Mouse (Mus musculus) heart, embryonic 16.5 days (tissue): ENCODE data around the gene Thap4. TPM values are rescaled to one million over a fixed set of nuclear protein-coding genes. Genes with fewer than 3 reads are reported as not detected.
A peak's percentile ranks its signal among the peaks of the same experiment; 100 is the strongest.

Source experiments
- ATAC-seq: fragments of 200-750 bp; cut with Nextera tagmentation; replicated peaks from 2 replicates; pipeline ENCODE4 v1.8.0; 2017; ENCODE audit warnings: moderate number of reproducible peaks; ENCODE audit not compliant: insufficient read depth, low FRiP score; ENCODE audit errors: extremely low read depth
- H3K27ac ChIP-seq: fragments of 300-500 bp; sonication (generic); 2 replicates; pipeline ENCODE4 v1.5.1; 2014; ENCODE audit warnings: mild to moderate bottlenecking, low read length, control low read depth, moderate library complexity
- H3K27me3 ChIP-seq: fragments of 300-500 bp; sonication (generic); 2 replicates; pipeline ENCODE4 v1.6.1; 2014; ENCODE audit warnings: low read length, mixed read lengths; ENCODE audit not compliant: control insufficient read depth, insufficient read depth
- H3K36me3 ChIP-seq: fragments of 300-500 bp; sonication (generic); 2 replicates; pipeline ENCODE4 v1.6.1; 2014; ENCODE audit not compliant: control insufficient read depth, insufficient read depth
- H3K4me1 ChIP-seq: fragments of 300-500 bp; sonication (generic); 2 replicates; pipeline ENCODE4 v1.6.1; 2014; ENCODE audit warnings: low read length, mixed read lengths; ENCODE audit not compliant: control insufficient read depth, insufficient read depth
- H3K4me2 ChIP-seq: fragments of 300-500 bp; sonication (generic); 2 replicates; pipeline ENCODE4 v1.6.1; 2014; ENCODE audit warnings: low read depth, mild to moderate bottlenecking, control low read depth, low read length
- H3K4me3 ChIP-seq: fragments of 300-500 bp; sonication (generic); 2 replicates; pipeline ENCODE4 v1.5.1; 2014; ENCODE audit warnings: mild to moderate bottlenecking, control low read depth, low read length
- H3K9ac ChIP-seq: fragments of 300-500 bp; sonication (generic); 2 replicates; pipeline ENCODE4 v1.6.1; 2014; ENCODE audit warnings: low read length, control low read depth
- H3K9me3 ChIP-seq: fragments of 300-500 bp; sonication (generic); replicated peaks from 2 replicates; pipeline ENCODE4 v1.6.1; 2016; ENCODE audit warnings: low read length; ENCODE audit not compliant: control insufficient read depth
- WGBS: fragments of 180-500 bp; shearing (Covaris S2); extraction: QIAGEN DNeasy Blood & Tissue Kit; methylation state at CpG from one replicate; pipeline ENCODE4 v1.1.7; 2014; 5-methylcytosine and 5-hydroxymethylcytosine counted together
- polyA plus RNA-seq: library from polyadenylated mRNA; unstranded; fragments of >200 nt; fragmentation: Nextera tagmentation; extraction: Ambion mirVana; gene quantifications from 2 replicates; pipeline ENCODE4 v1.2.1, GENCODE M21; 2015

The Thap4 gene
- polyA plus RNA-seq, 1 experiment from 2014 or later = 54.4 TPM

DNA sequence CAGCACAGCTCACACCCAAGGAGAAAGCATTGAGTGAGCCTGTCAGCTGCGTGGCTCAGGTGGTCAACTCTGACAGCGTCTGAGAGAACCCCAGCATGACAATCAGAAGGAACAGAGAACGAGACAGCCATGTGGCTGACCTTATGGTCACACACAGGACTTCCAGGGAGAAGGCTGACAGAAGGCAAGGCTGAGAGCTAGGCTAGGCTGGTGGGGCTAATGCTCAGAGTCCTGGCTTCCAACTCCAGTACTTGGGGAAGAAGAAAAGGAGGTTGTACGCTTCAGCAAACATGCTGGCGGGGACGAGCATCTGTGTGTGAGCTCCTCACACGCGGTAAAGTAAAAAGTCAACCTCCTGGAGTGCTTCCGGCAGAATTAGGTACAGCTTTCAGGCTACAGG lies 50.3 kb downstream of the Thap4 start:
- H3K36me3 ChIP-seq = peaks cover 20% of the 10 kb centered on the region
- no peak for ATAC-seq

DNA sequence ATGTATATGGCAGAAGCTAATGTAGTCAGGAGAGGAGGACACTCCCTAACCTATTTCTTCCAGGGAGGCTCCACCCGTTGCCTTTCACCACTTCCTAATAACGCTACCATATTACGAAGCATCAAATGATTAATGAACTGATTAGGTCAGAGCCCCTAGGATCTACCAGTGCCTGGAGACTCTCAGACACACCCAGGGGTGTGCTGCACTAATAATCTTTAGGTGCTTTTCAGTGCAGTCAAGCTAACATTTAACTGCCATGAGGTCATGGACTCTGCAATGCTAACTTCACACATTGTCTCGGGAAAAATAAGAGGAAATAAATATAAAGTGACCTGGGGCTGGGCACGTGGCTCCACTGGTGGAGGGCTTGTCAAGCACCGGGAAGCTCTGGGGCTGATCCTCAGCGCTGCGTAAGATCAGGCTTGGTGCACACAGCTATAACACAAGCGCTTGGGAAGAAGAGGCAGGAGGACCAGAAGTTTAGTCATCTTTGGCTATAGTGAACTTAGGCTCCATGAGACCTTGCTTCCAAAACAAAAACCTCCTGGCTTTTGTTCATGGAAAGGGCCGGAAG lies 51.1 kb downstream of the Thap4 start:
- Histone ChIP-seq H3K4me3 (no peak overlapping the region), H3K9ac (no peak overlapping the region), H3K27ac (no peak overlapping the region), H3K4me1 (no peaks in the 10 kb centered on the region), H3K36me3 (peaks cover 18% of the 10 kb centered on the region), H3K27me3 (no peaks in the 10 kb centered on the region), H3K4me2 (no peak overlapping the region), H3K9me3 (no peaks in the 10 kb centered on the region)
- no peak for ATAC-seq
- WGBS = 83% methylated on average over 10 of the region's 10 CpGs

More for the DNA sequence above, 50.3 kb downstream of the Thap4 start:
- Histone ChIP-seq H3K27me3 (no peaks in the 10 kb centered on the region), H3K4me3 (no peak overlapping the region), H3K9me3 (no peaks in the 10 kb centered on the region), H3K9ac (no peak overlapping the region), H3K27ac (no peak overlapping the region), H3K4me2 (no peak overlapping the region), H3K4me1 (no peaks in the 10 kb centered on the region)
- 87% methylated on average over 9 of the region's 9 CpGs for WGBS

DNA sequence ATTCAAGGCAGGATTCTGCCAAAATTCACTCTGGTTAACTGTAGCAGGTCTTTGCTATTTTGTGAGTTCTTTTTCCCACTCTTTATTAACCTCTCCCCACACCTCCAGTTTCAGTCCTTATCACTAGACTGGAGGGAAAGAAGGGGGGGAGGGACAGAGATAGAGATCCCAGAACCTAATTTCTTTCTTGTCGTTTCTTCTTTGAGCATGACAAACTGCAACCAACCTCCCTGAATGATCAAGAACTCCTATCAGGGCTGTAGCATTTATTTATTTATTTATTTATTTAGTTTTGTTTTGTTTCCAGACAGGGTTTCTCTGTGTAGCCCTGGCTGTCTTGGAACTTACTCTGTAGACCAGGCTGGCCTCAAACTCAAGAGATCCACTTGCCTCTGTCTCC lies 52.6 kb downstream of the Thap4 start:
- Histone ChIP-seq H3K4me3 (no peak overlapping the region), H3K27me3 (no peaks in the 10 kb centered on the region), H3K9ac (no peak overlapping the region), H3K4me2 (no peak overlapping the region), H3K36me3 (peaks cover 16% of the 10 kb centered on the region), H3K4me1 (peaks cover 7% of the 10 kb centered on the region), H3K27ac (no peak overlapping the region), H3K9me3 (no peaks in the 10 kb centered on the region)
- 52% methylated on average over 1 of the region's 1 CpGs for WGBS
- ATAC-seq = no peak

DNA sequence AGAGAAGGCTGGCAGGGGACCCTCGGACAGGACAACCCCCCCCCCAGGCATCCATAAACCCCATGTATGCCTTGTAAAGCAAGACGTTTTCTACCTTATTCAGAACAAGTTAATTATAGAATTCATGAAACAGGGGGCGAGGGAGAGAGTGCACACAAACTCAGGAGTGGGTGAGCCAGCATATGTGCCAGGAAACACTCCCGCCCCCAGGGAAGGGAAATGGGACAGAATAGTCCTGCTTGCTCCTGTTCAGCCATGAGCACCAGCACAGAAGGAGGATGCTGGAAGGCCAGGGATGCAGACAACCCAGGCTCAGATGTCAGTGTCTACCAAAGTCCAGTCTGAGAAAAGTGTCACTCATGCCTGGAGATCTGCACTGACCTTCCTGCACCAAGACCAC lies 55.5 kb downstream of the Thap4 start:
- Histone ChIP-seq H3K4me3 (no peak overlapping the region), H3K4me2 (no peak overlapping the region), H3K9ac (no peak overlapping the region), H3K27me3 (no peaks in the 10 kb centered on the region), H3K36me3 (peaks cover 2% of the 10 kb centered on the region; the same call in 1 of the 2 replicates), H3K9me3 (no peaks in the 10 kb centered on the region), H3K4me1 (peaks cover 23% of the 10 kb centered on the region), H3K27ac (no peak overlapping the region)
- no peak for ATAC-seq
- 77% methylated on average over 4 of the region's 4 CpGs for WGBS

DNA sequence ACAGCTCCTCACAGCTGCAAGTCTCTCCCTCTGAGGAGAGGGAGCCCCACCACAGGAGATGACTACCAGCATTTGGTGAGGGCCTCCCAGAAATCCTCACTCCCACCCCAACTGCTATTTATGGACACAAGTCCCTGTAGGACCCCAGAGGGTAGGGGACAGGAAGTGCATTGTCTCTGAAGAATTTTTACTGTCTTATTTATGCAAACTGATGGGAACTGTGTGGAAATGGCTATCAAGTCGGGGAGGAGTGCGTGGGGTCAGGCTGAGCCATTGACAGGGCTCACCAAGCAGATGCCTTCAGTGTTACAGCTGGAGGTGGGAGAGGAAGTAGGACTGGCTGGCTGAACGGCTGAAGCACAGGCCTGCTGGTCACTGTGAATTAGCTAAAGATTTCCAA lies 57.3 kb downstream of the Thap4 start:
- H3K4me1 ChIP-seq = peaks cover 23% of the 10 kb centered on the region
- ATAC-seq = peak; percentile 12; the same call in 1 of the 2 replicates
- H3K27me3 ChIP-seq = no peaks in the 10 kb centered on the region
- H3K27ac ChIP-seq = peak overlapping the region; percentile 38
- H3K9ac ChIP-seq = no peak overlapping the region
- no peaks in the 10 kb centered on the region for H3K9me3 ChIP-seq
- H3K4me3 ChIP-seq = no peak overlapping the region
- H3K36me3 ChIP-seq = no peaks in the 10 kb centered on the region
- 25% methylated on average over 3 of the region's 3 CpGs for WGBS
- H3K4me2 ChIP-seq = no peak overlapping the region

DNA sequence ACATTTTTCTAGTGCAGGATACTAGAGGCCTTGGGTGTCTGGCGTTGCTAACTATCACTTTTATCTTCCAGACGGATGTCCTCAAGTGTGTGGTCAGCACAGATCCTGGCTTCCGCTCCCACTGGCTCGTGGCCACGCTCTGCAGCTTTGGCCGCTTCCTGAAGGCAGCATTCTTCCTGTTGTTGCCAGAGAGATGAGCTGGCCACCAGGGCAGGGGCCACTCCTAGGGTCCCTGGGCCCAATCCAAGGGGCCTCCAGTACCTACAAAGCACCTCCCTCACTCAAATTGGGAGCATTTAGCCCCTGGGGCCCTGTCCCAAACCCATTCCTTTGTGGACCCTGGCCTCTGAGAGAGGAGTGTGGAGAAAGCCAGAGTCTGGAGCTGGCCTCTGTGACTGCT lies 59.7 kb downstream of the Thap4 start:
- H3K27ac ChIP-seq = peak overlapping the region; percentile 67
- no peak for ATAC-seq
- H3K27me3 ChIP-seq = no peaks in the 10 kb centered on the region

DNA sequence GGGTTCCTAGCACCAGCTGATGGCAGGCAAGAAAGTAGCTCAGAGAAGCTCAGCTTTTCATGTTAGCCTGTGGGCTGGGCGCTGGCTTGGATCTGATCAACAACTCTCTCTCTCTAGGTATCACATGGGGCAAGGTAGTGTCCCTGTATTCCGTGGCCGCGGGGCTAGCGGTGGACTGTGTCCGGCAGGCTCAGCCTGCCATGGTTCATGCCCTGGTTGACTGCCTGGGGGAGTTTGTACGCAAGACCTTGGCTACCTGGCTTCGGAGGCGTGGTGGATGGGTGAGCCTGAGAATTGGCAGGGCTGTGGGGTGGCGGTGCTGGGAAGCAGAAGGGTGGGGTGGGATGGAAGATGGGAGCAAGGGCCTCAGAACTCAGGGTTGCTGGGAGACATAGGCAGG lies 60.7 kb downstream of the Thap4 start:
- H3K9ac ChIP-seq = no peak overlapping the region
- H3K27me3 ChIP-seq = no peaks in the 10 kb centered on the region
- 0 out of 2 replicates have a peak, but pooled peaks cover 4% of the 10 kb centered on the region for H3K36me3 ChIP-seq
- no peak overlapping the region for H3K4me3 ChIP-seq
- H3K27ac ChIP-seq = no peak overlapping the region
- H3K4me1 ChIP-seq = peaks cover 23% of the 10 kb centered on the region
- H3K4me2 ChIP-seq = no peak overlapping the region
- no peak for ATAC-seq
- H3K9me3 ChIP-seq = no peaks in the 10 kb centered on the region
- 94% methylated on average over 10 of the region's 10 CpGs for WGBS

More for the DNA sequence above, 59.7 kb downstream of the Thap4 start:
- H3K4me3 ChIP-seq = no peak overlapping the region
- H3K9me3 ChIP-seq = no peaks in the 10 kb centered on the region
- 38% methylated on average over 6 of the region's 6 CpGs for WGBS
- peaks cover 23% of the 10 kb centered on the region for H3K4me1 ChIP-seq
- 0 out of 2 replicates have a peak, but pooled peaks cover 4% of the 10 kb centered on the region for H3K36me3 ChIP-seq
- 0 out of 2 replicates have a peak overlapping the region, but pooled peaks have one; percentile 7 for H3K9ac ChIP-seq
- H3K4me2 ChIP-seq = no peak overlapping the region

DNA sequence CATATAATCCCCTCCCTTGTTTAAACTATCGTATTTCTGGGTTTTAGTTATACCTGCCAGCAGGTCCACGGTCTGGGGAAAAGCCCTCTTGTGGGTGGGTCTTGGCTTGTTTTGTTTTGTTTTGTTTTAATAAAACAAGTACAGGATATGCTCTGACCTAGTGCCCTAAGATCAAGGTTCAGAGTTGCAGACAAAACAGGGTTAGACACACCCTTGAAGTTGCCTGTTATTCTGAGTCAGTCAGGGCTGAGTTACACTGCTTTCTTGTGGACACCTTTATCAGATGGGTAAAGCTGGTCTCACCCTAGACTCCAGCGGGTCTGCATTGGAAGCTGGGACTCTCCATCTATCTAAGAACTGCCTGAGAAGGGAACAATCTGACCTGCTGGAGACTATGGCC lies 61.2 kb downstream of the Thap4 start:
- no peaks in the 10 kb centered on the region for H3K9me3 ChIP-seq
- no peak overlapping the region for H3K4me3 ChIP-seq
- no peak overlapping the region for H3K4me2 ChIP-seq
- H3K27ac ChIP-seq = no peak overlapping the region
- 82% methylated on average over 3 of the region's 3 CpGs for WGBS
- no peaks in the 10 kb centered on the region for H3K27me3 ChIP-seq
- no peak for ATAC-seq
- H3K36me3 ChIP-seq = 0 out of 2 replicates have a peak, but pooled peaks cover 4% of the 10 kb centered on the region
- H3K9ac ChIP-seq = no peak overlapping the region
- H3K4me1 ChIP-seq = peaks cover 23% of the 10 kb centered on the region

DNA sequence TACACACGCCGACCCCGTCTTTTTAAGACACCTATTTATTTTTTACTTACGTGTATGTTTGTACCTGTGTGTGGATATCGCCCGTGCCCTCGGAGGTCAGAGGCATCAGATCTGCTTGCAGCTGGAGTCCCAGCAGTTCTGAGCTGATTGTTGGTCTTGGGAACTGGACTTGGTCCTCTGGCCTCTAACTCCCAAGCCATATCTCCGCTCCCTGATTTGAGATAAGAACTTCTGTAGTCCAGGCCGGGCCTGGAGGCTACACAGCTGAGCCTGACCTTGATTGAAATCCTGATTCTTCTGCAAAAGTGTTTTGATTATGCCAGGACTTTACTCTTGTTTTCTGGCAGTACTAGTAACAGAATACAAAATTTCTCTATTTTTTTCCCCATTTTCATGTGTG lies 61.9 kb downstream of the Thap4 start:
- H3K4me3 ChIP-seq = no peak overlapping the region
- no peak overlapping the region for H3K9ac ChIP-seq
- H3K27ac ChIP-seq = no peak overlapping the region
- peaks cover 22% of the 10 kb centered on the region for H3K4me1 ChIP-seq
- H3K27me3 ChIP-seq = no peaks in the 10 kb centered on the region
- WGBS = 86% methylated on average over 9 of the region's 9 CpGs
- H3K36me3 ChIP-seq = 0 out of 2 replicates have a peak, but pooled peaks cover 4% of the 10 kb centered on the region
- H3K4me2 ChIP-seq = no peak overlapping the region
- ATAC-seq = no peak
- no peaks in the 10 kb centered on the region for H3K9me3 ChIP-seq
